In genomic region chr17:80018976-80019541, GRCm38 (mm10) we compare ENCODE assay signal across 8 mouse cellular contexts. TPM values are rescaled to one million over a fixed set of nuclear protein-coding genes. Genes with fewer than 3 reads are reported as not detected.
A peak's percentile ranks its signal among the peaks of the same experiment; 100 is the strongest.
DNase-seq lines count a peak whose midpoint lies in the region; ATAC-seq and TF ChIP-seq lines count a peak whose summit lies in the region.

No protein-coding gene starts in this region.

- TF ChIP-seq CTCF in lung, adult 2 months (IDR thresholded peaks at IDR 0.05; ENCODE audit: insufficient read depth, low read length), result peak; percentile 39; the same call in 1 of the 2 replicates

- WGBS in lung, adult 2 months, result 18% methylated on average over 22 of the region's 22 CpGs
- 12% methylated on average over 22 of the region's 22 CpGs for WGBS in hindbrain, embryonic 10.5 days
- 10% methylated on average over 22 of the region's 22 CpGs for WGBS in limb, embryonic 14.5 days

- no peak overlapping the region for H3K4me3 ChIP-seq in lung, adult 2 months (replicated peaks; ENCODE audit: extremely low read depth, low read depth, low read length)
- peak overlapping the region; percentile 38 for H3K4me3 ChIP-seq in hindbrain, embryonic 10.5 days
- peak overlapping the region; percentile 13; the same call in 1 of the 2 replicates for H3K4me3 ChIP-seq in limb, embryonic 14.5 days (replicated peaks; ENCODE audit: low read length)

- no peak for TF ChIP-seq POLR2A in lung, adult 2 months (IDR thresholded peaks at IDR 0.05; ENCODE audit: borderline replicate concordance, extremely low read depth, low read depth, low read length)
- no peak for TF ChIP-seq POLR2A in limb, embryonic 14.5 days (IDR thresholded peaks at IDR 0.05; ENCODE audit: borderline replicate concordance, extremely low read depth, insufficient read depth, insufficient read length)

- no peak for DNase-seq in lung, adult 2 months
- DNase-seq in lung, adult 18-20 months, result no peak
- peak; percentile 69 for DNase-seq in embryo, embryonic 9.5 days (ENCODE audit: extremely low spot score)
- peak; percentile 60 for DNase-seq in hindbrain, embryonic 10.5 days (ENCODE audit: low spot score)
- DNase-seq in limb, embryonic 14.5 days (ENCODE audit: low spot score), result no peak
- DNase-seq in naive thymus-derived CD4-positive, alpha-beta T cell, adult 2 months (ENCODE audit: low read depth), result peak; percentile 34
- DNase-seq in spleen, postnatal 4 days (ENCODE audit: low spot score in 2 of 2), result no peak

- peak overlapping the region; percentile 50; the same call in 1 of the 2 replicates for H3K27ac ChIP-seq in hindbrain, embryonic 10.5 days
- H3K27ac ChIP-seq in limb, embryonic 14.5 days (replicated peaks; ENCODE audit: low read depth, low read length), result no peak overlapping the region

- H3K9me3 ChIP-seq in hindbrain, embryonic 10.5 days, result no peaks in the 10 kb centered on the region
- H3K9me3 ChIP-seq in limb, embryonic 14.5 days (ENCODE audit: control insufficient read depth, low read length), result no peaks in the 10 kb centered on the region

- no peak for ATAC-seq in limb, embryonic 14.5 days (ENCODE audit: low FRiP score, low read depth)
- ATAC-seq in erythroid progenitor cell, adult 5-6 weeks (replicated peaks; ENCODE audit: low FRiP score, poor library complexity, severe bottlenecking), result no peak

- H3K4me2 ChIP-seq in limb, embryonic 14.5 days (replicated peaks; ENCODE audit: low read depth, low read length, severe bottlenecking), result peak overlapping the region; percentile 41

- H3K36me3 ChIP-seq in hindbrain, embryonic 10.5 days, result no peaks in the 10 kb centered on the region
- H3K36me3 ChIP-seq in limb, embryonic 14.5 days (ENCODE audit: control insufficient read depth, insufficient read depth, low read length), result no peaks in the 10 kb centered on the region

- H3K27me3 ChIP-seq in hindbrain, embryonic 10.5 days (ENCODE audit: insufficient read depth, poor library complexity, severe bottlenecking), result no peaks in the 10 kb centered on the region; the same call in 1 of the 2 replicates
- no peaks in the 10 kb centered on the region for H3K27me3 ChIP-seq in limb, embryonic 14.5 days (ENCODE audit: control insufficient read depth, insufficient read depth, low read length)

- no peaks in the 10 kb centered on the region for H3K4me1 ChIP-seq in lung, adult 2 months (ENCODE audit: control insufficient read depth, insufficient read depth, low read length)
- peaks cover 11% of the 10 kb centered on the region for H3K4me1 ChIP-seq in hindbrain, embryonic 10.5 days (replicated peaks)
- H3K4me1 ChIP-seq in limb, embryonic 14.5 days (ENCODE audit: control insufficient read depth, insufficient read depth, low read length), result 0 out of 2 replicates have a peak, but pooled peaks cover 3% of the 10 kb centered on the region

- peak overlapping the region; percentile 21; the same call in 1 of the 2 replicates for H3K9ac ChIP-seq in limb, embryonic 14.5 days (ENCODE audit: low read depth, low read length, severe bottlenecking)

RNA-seq across cellular contexts. Expression of gene Hnrnpll, which starts 43.1 kb away (rescaled TPM):
- 18.2 and 18.5 TPM in 2 replicates for polyA plus RNA-seq in lung, adult 2 months (2012; rRNA removed)
- 85.6 and 92.4 TPM in 2 replicates for polyA plus RNA-seq in hindbrain, embryonic 10.5 days (2016; fragmentation: Nextera tagmentation; extraction: Ambion mirVana)
- 66.4 and 71.4 TPM in 2 replicates for polyA plus RNA-seq in limb, embryonic 14.5 days (2012; rRNA removed)
- polyA plus RNA-seq in limb, embryonic 14.5 days (2014; fragmentation: Nextera tagmentation; extraction: Ambion mirVana), result 58.0 and 66.8 TPM in 2 replicates
- total RNA-seq in erythroid progenitor cell, adult 5-6 weeks (2015; ENCODE audit: low replicate concordance), result 53.0 and 60.4 TPM in 2 replicates
- total RNA-seq in erythroid progenitor cell, adult 5-6 weeks (2017; ENCODE audit: low replicate concordance), result 37.4 and 64.8 TPM in 2 replicates

Comparison
In these comparisons a context has a peak if more than half of its experiments do, and no peak if none do; other contexts are left out.
1. DNase-seq: peak in embryo, embryonic 9.5 days (single experiment), hindbrain, embryonic 10.5 days (single experiment) and naive thymus-derived CD4-positive, alpha-beta T cell, adult 2 months (single experiment); none in lung, adult 2 months (single experiment), lung, adult 18-20 months (0 of 2), limb, embryonic 14.5 days (single experiment) and spleen, postnatal 4 days (0 of 2).